Comparison of ENCODE assay signal across 8 mouse cellular contexts in genomic region chr8:4214006-4214980, GRCm38 (mm10). TPM values are rescaled to one million over a fixed set of nuclear protein-coding genes. Genes with fewer than 3 reads are reported as not detected.
DNase-seq lines count a peak whose midpoint lies in the region; ATAC-seq and TF ChIP-seq lines count a peak whose summit lies in the region.

No protein-coding gene starts in this region.

- H3K4me2 ChIP-seq in forebrain, embryonic 11.5 days (ENCODE audit: low read depth, low read length, severe bottlenecking): peak overlapping the region; percentile 61
- peak overlapping the region; percentile 86 for H3K4me2 ChIP-seq in hindbrain, postnatal 0 days (ENCODE audit: low read depth, low read length)
- peak overlapping the region; percentile 74 for H3K4me2 ChIP-seq in liver, embryonic 12.5 days

- H3K4me1 ChIP-seq in forebrain, embryonic 11.5 days (replicated peaks; ENCODE audit: control insufficient read depth, insufficient read depth, low read length): peaks cover 15% of the 10 kb centered on the region
- H3K4me1 ChIP-seq in hindbrain, postnatal 0 days (ENCODE audit: insufficient read depth, low read length): peaks cover 22% of the 10 kb centered on the region
- H3K4me1 ChIP-seq in liver, embryonic 12.5 days: peaks cover 27% of the 10 kb centered on the region

- no peak for TF ChIP-seq CTCF in hindbrain, postnatal 0 days (IDR thresholded peaks at IDR 0.05; ENCODE audit: low read depth)

- 11% methylated on average over 33 of the region's 33 CpGs for WGBS in forebrain, embryonic 11.5 days
- WGBS in hindbrain, postnatal 0 days: 18% methylated on average over 33 of the region's 33 CpGs
- 3% methylated on average over 33 of the region's 33 CpGs for WGBS in liver, embryonic 12.5 days (ENCODE audit: insufficient replicate concordance)

- no peaks in the 10 kb centered on the region for H3K27me3 ChIP-seq in forebrain, embryonic 11.5 days (ENCODE audit: control insufficient read depth, insufficient read depth, low read length)
- no peaks in the 10 kb centered on the region for H3K27me3 ChIP-seq in hindbrain, postnatal 0 days (ENCODE audit: insufficient read depth, low read length)
- H3K27me3 ChIP-seq in liver, embryonic 12.5 days (replicated peaks): peaks cover 97% of the 10 kb centered on the region

- peak; percentile 84 for DNase-seq in CD4-positive helper T cell, adult 2 months (ENCODE audit: low read depth, low spot score)
- peak; percentile 90 to 95 for DNase-seq in adrenal gland, adult (ENCODE audit: inconsistent age in 2 of 2, low spot score in 1 of 2)
- peak; percentile 62 for DNase-seq in forebrain, embryonic 11.5 days (ENCODE audit: low spot score)
- DNase-seq in hindbrain, postnatal 0 days (ENCODE audit: low spot score): peak; percentile 35
- DNase-seq in monocyte, adult 2 months (ENCODE audit: low read depth in 1 of 2, low spot score in 2 of 2): peak; percentile 17 to 36
- DNase-seq in thymus, postnatal 0 days (ENCODE audit: low spot score): peak; percentile 57
- DNase-seq in right cerebral cortex, postnatal 4 days: no peak

- H3K36me3 ChIP-seq in forebrain, embryonic 11.5 days (ENCODE audit: control insufficient read depth, insufficient read depth, low read length): peaks cover 11% of the 10 kb centered on the region; the same call in 1 of the 2 replicates
- peaks cover 7% of the 10 kb centered on the region; the same call in 1 of the 2 replicates for H3K36me3 ChIP-seq in hindbrain, postnatal 0 days (ENCODE audit: insufficient read depth, low read length)
- H3K36me3 ChIP-seq in liver, embryonic 12.5 days: no peaks in the 10 kb centered on the region

- peak overlapping the region; percentile 31 for H3K4me3 ChIP-seq in forebrain, embryonic 11.5 days (ENCODE audit: low read depth, low read length)
- H3K4me3 ChIP-seq in hindbrain, postnatal 0 days (ENCODE audit: low read length): peak overlapping the region; percentile 43
- H3K4me3 ChIP-seq in liver, embryonic 12.5 days: peak overlapping the region; percentile 39

- no peaks in the 10 kb centered on the region for H3K9me3 ChIP-seq in forebrain, embryonic 11.5 days (ENCODE audit: control insufficient read depth, low read length)
- H3K9me3 ChIP-seq in hindbrain, postnatal 0 days (ENCODE audit: low read length): no peaks in the 10 kb centered on the region
- no peaks in the 10 kb centered on the region for H3K9me3 ChIP-seq in liver, embryonic 12.5 days (replicated peaks)

- peak; percentile 23 for ATAC-seq in forebrain, embryonic 11.5 days (replicated peaks; ENCODE audit: low FRiP score)
- ATAC-seq in hindbrain, postnatal 0 days: 0 out of 2 replicates have a peak, but pooled peaks have one; percentile 1
- ATAC-seq in liver, embryonic 12.5 days: peak; percentile 67

- no peak overlapping the region for H3K27ac ChIP-seq in forebrain, embryonic 11.5 days (ENCODE audit: low read depth, low read length)
- peak overlapping the region; percentile 49; the same call in 1 of the 2 replicates for H3K27ac ChIP-seq in hindbrain, postnatal 0 days
- H3K27ac ChIP-seq in liver, embryonic 12.5 days: 0 out of 2 replicates have a peak overlapping the region, but pooled peaks have one; percentile 26

- H3K9ac ChIP-seq in forebrain, embryonic 11.5 days (ENCODE audit: low read length): peak overlapping the region; percentile 48; the same call in 1 of the 2 replicates
- no peak overlapping the region; the same call in 1 of the 2 replicates for H3K9ac ChIP-seq in hindbrain, postnatal 0 days (replicated peaks; ENCODE audit: low read length)
- 0 out of 2 replicates have a peak overlapping the region, but pooled peaks have one; percentile 24 for H3K9ac ChIP-seq in liver, embryonic 12.5 days

RNA-seq across cellular contexts. Expression of gene Prr36, which starts 3.0 kb away (rescaled TPM):
- polyA plus RNA-seq in forebrain, embryonic 11.5 days (2014; fragmentation: Nextera tagmentation; extraction: Ambion mirVana): 42.8 and 47.3 TPM in 2 replicates
- 11.5 and 32.4 TPM in 2 replicates for total RNA-seq in hindbrain, postnatal 0 days (2014; rRNA removed)
- polyA plus RNA-seq in hindbrain, postnatal 0 days (2015; fragmentation: Nextera tagmentation; extraction: Ambion mirVana): 21.3 and 24.8 TPM in 2 replicates
- polyA plus RNA-seq in liver, embryonic 12.5 days (2016; fragmentation: Nextera tagmentation; extraction: Ambion mirVana): 0.25 and 0.43 TPM in 2 replicates
- polyA plus RNA-seq in thymus, postnatal 0 days (2015; fragmentation: Nextera tagmentation; extraction: Ambion mirVana): 0.42 and 0.46 TPM in 2 replicates

RNA-seq across cellular contexts. Expression of gene Lrrc8e, which starts 12.3 kb away (rescaled TPM):
- 0.20 and 0.21 TPM in 2 replicates for polyA plus RNA-seq in forebrain, embryonic 11.5 days (2014; fragmentation: Nextera tagmentation; extraction: Ambion mirVana)
- total RNA-seq in hindbrain, postnatal 0 days (2014; rRNA removed): not detected in 2 replicates
- polyA plus RNA-seq in hindbrain, postnatal 0 days (2015; fragmentation: Nextera tagmentation; extraction: Ambion mirVana): not detected in 2 replicates
- 0.18 and 0.37 TPM in 2 replicates for polyA plus RNA-seq in liver, embryonic 12.5 days (2016; fragmentation: Nextera tagmentation; extraction: Ambion mirVana)
- polyA plus RNA-seq in thymus, postnatal 0 days (2015; fragmentation: Nextera tagmentation; extraction: Ambion mirVana): 0.85 and 0.91 TPM in 2 replicates

RNA-seq across cellular contexts. Expression of gene Map2k7, which starts 24.2 kb away (rescaled TPM):
- 14.1 and 19.5 TPM in 2 replicates for polyA plus RNA-seq in forebrain, embryonic 11.5 days (2014; fragmentation: Nextera tagmentation; extraction: Ambion mirVana)
- 30.8 and 39.7 TPM in 2 replicates for total RNA-seq in hindbrain, postnatal 0 days (2014; rRNA removed)
- polyA plus RNA-seq in hindbrain, postnatal 0 days (2015; fragmentation: Nextera tagmentation; extraction: Ambion mirVana): 24.7 and 27.7 TPM in 2 replicates
- polyA plus RNA-seq in liver, embryonic 12.5 days (2016; fragmentation: Nextera tagmentation; extraction: Ambion mirVana): 18.0 and 21.1 TPM in 2 replicates
- 33.3 and 35.4 TPM in 2 replicates for polyA plus RNA-seq in thymus, postnatal 0 days (2015; fragmentation: Nextera tagmentation; extraction: Ambion mirVana)

RNA-seq across cellular contexts. Expression of gene Gm49320, which starts 24.4 kb away (rescaled TPM):
- polyA plus RNA-seq in forebrain, embryonic 11.5 days (2014; fragmentation: Nextera tagmentation; extraction: Ambion mirVana): 0.88 and 0.90 TPM in 2 replicates
- not detected in 2 replicates for total RNA-seq in hindbrain, postnatal 0 days (2014; rRNA removed)
- polyA plus RNA-seq in hindbrain, postnatal 0 days (2015; fragmentation: Nextera tagmentation; extraction: Ambion mirVana): 0.25 and 0.74 TPM in 2 replicates
- polyA plus RNA-seq in liver, embryonic 12.5 days (2016; fragmentation: Nextera tagmentation; extraction: Ambion mirVana): 0.18 and 0.43 TPM in 2 replicates
- 0.21 and 0.26 TPM in 2 replicates for polyA plus RNA-seq in thymus, postnatal 0 days (2015; fragmentation: Nextera tagmentation; extraction: Ambion mirVana)

RNA-seq across cellular contexts. Expression of gene Tgfbr3l, which starts 33.7 kb away (rescaled TPM):
- polyA plus RNA-seq in forebrain, embryonic 11.5 days (2014; fragmentation: Nextera tagmentation; extraction: Ambion mirVana): 3.3 and 4.0 TPM in 2 replicates
- total RNA-seq in hindbrain, postnatal 0 days (2014; rRNA removed): 9.0 and 15.5 TPM in 2 replicates
- polyA plus RNA-seq in hindbrain, postnatal 0 days (2015; fragmentation: Nextera tagmentation; extraction: Ambion mirVana): 3.7 TPM in 2 replicates
- 1.3 and 1.4 TPM in 2 replicates for polyA plus RNA-seq in liver, embryonic 12.5 days (2016; fragmentation: Nextera tagmentation; extraction: Ambion mirVana)
- 2.3 and 4.0 TPM in 2 replicates for polyA plus RNA-seq in thymus, postnatal 0 days (2015; fragmentation: Nextera tagmentation; extraction: Ambion mirVana)

Comparison
In these comparisons a context has a peak if more than half of its experiments do, and no peak if none do; other contexts are left out.
1. ATAC-seq: peak in every context shown above with its lines; median percentile 67 in liver, embryonic 12.5 days; 23 in forebrain, embryonic 11.5 days; 1 in hindbrain, postnatal 0 days.
2. RNA of gene Prr36, which starts 3.0 kb away (polyA plus RNA-seq): 42.8 to 47.3 TPM in forebrain, embryonic 11.5 days and 21.3 to 24.8 TPM in hindbrain, postnatal 0 days; 0.25 to 0.43 TPM in liver, embryonic 12.5 days and 0.42 to 0.46 TPM in thymus, postnatal 0 days; every median in the first group is over 10 times any median in the second.
3. Peak in every context shown above with its lines, with median percentiles within 50 percentile points of each other: H3K4me2 ChIP-seq and H3K4me3 ChIP-seq.